Mouse (Mus musculus) left cerebral cortex, postnatal 14 days (tissue): ENCODE measurements at regions not wholly inside any gene's neighbourhood (a gene's known extent, or its start where the extent isn't known, plus 50 kb on each side); places are given as distances from the start of the nearest gene placed in this dataset.

Experiments
- DNase-seq, 2 experiments: peaks; one replicate each; pipeline ENCODE4 v3.0.0; 2021 to 2022; ENCODE audit warnings: low spot score in 2 of 2, mixed read lengths in 1 of 2
- intact Hi-C: fragments of 180-260 bp; cut with DNase I; formaldehyde crosslinking; loops from one replicate; pipeline ENCODE4 v1.15.1; 2025

DNA sequence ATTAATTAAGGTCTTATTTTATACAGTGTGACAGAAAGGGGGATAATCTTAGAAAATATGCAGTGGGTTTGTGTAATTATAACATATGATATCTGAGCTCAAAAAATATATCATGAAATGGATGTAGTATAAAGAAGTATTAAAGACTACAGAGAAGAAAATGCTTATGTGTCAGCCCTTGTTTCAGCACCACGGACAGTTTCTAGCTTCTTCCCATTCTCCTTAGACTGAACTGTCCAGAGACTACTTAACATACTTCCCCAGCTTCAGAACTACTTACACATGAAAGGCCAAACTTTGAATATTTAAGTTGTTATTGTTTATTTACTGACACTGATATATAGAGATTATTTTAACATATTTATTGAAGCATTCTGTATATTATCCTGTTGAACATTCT, 578.4 kb downstream of the Nsun3 start:
- intact Hi-C loops: no loop called here

GRCm38 (mm10) chr16:62182988-62183387, 603.6 kb downstream of the Nsun3 start:
- intact Hi-C loops: no loop called here
- DNase-seq: peak in 1 of 2 experiments; percentile 12

More for the DNA sequence above, 578.4 kb downstream of the Nsun3 start:
- DNase-seq: no peak
